Mouse (Mus musculus) small intestine, adult 2 months (tissue): ENCODE results near the gene Lmod1.

Experiments
- CTCF ChIP-seq: fragments of 200-500 bp; IDR thresholded peaks from 2 replicates; pipeline ENCODE4 v1.5.1; 2012; ENCODE audit warnings: low read depth, mild to moderate bottlenecking, control low read depth, inconsistent platforms, low read length, moderate library complexity, mixed read lengths; ENCODE audit not compliant: insufficient replicate concordance, insufficient read length; ENCODE audit errors: extremely low read depth
- POLR2A ChIP-seq: fragments of 200-500 bp; IDR thresholded peaks from 2 replicates; pipeline ENCODE4 v1.6.1; 2012; ENCODE audit warnings: low read depth, mild to moderate bottlenecking, control low read depth, inconsistent platforms, low read length, moderate library complexity

GRCm38 (mm10) chr1:135344026-135344425, 19.4 kb downstream of the Lmod1 start:
- no peak for TF ChIP-seq POLR2A
- TF ChIP-seq CTCF: no peak
